Mouse (Mus musculus) heart, postnatal 0 days (tissue): Measurements from ENCODE around the gene Atp6v1e2.

Source experiments
- CTCF ChIP-seq: IDR thresholded peaks from 2 replicates; pipeline ENCODE4 v1.5.1; 2016; ENCODE audit warnings: antibody characterized with exemption, control low read depth, low read depth
- EP300 ChIP-seq: IDR thresholded peaks from 2 replicates; pipeline ENCODE4 v1.6.1; 2016; ENCODE audit warnings: antibody characterized with exemption, low read depth

GRCm38 (mm10) chr17:86918786-86919185 is 28.9 kb downstream of the Atp6v1e2 start:
- TF ChIP-seq CTCF: peak; percentile 66
- TF ChIP-seq EP300: no peak
